Comparison of ENCODE assay signal across 9 mouse cellular contexts in genomic region chr15:83779387-83779786, GRCm38 (mm10). TPM values are rescaled to one million over a fixed set of nuclear protein-coding genes. Genes with fewer than 3 reads are reported as not detected.
DNase-seq lines count a peak whose midpoint lies in the region; ATAC-seq and TF ChIP-seq lines count a peak whose summit lies in the region.
"Had no signal": no experiment of that assay in that cellular context is flagged by ENCODE, and none has a peak within 500 bp of the region (broad histone marks: within the 10 kb centered on the region; RNA-seq: fewer than 3 reads in every experiment).

Gene Mpped1, plus strand, starts transcription at chr15:83779467.

- H3K9me3 ChIP-seq in kidney, embryonic 16.5 days (ENCODE audit: low read length): no peaks in the 10 kb centered on the region
- H3K9me3 ChIP-seq in embryonic facial prominence, embryonic 14.5 days (ENCODE audit: control insufficient read depth, low read length): no peaks in the 10 kb centered on the region
- no peaks in the 10 kb centered on the region for H3K9me3 ChIP-seq in midbrain, embryonic 16.5 days (replicated peaks; ENCODE audit: control insufficient read depth, low read length, poor library complexity, severe bottlenecking)

- no peak for ATAC-seq in kidney, embryonic 16.5 days (ENCODE audit: low FRiP score, low TSS enrichment)
- ATAC-seq in embryonic facial prominence, embryonic 14.5 days (ENCODE audit: low read depth): peak; percentile 35; the same call in 1 of the 2 replicates
- 0 out of 2 replicates have a peak, but pooled peaks have one; percentile 34 for ATAC-seq in midbrain, embryonic 16.5 days
- ATAC-seq in granulocyte monocyte progenitor cell, adult 5-6 weeks (replicated peaks; ENCODE audit: poor library complexity, severe bottlenecking): no peak
- ATAC-seq: Patski had no signal

- H3K27ac ChIP-seq in kidney, embryonic 16.5 days (ENCODE audit: low read length): no peak within 1 kb of the TSS
- H3K27ac ChIP-seq in embryonic facial prominence, embryonic 14.5 days (replicated peaks; ENCODE audit: low read depth, low read length): no peak within 1 kb of the TSS
- no peak within 1 kb of the TSS for H3K27ac ChIP-seq in midbrain, embryonic 16.5 days (ENCODE audit: low read length)
- H3K27ac ChIP-seq in kidney, adult 2 months (ENCODE audit: insufficient read depth, low read depth, low read length): no peak within 1 kb of the TSS

- H3K9ac ChIP-seq in kidney, embryonic 16.5 days (replicated peaks; ENCODE audit: low read length): peak within 1 kb of the TSS; percentile 58
- peak within 1 kb of the TSS; percentile 74 for H3K9ac ChIP-seq in embryonic facial prominence, embryonic 14.5 days (ENCODE audit: low read depth, low read length)
- H3K9ac ChIP-seq in midbrain, embryonic 16.5 days (ENCODE audit: low read depth, low read length): peak within 1 kb of the TSS; percentile 81

- no peak for TF ChIP-seq POLR2A in kidney, adult 2 months (IDR thresholded peaks at IDR 0.05; ENCODE audit: low read depth, low read length)

- H3K27me3 ChIP-seq in kidney, embryonic 16.5 days (ENCODE audit: insufficient read depth, low read length): peaks cover 61% of the 10 kb centered on the region
- peaks cover 37% of the 10 kb centered on the region for H3K27me3 ChIP-seq in embryonic facial prominence, embryonic 14.5 days (replicated peaks; ENCODE audit: control insufficient read depth, insufficient read depth, low read length)
- 0 out of 2 replicates have a peak, but pooled peaks cover 5% of the 10 kb centered on the region for H3K27me3 ChIP-seq in midbrain, embryonic 16.5 days (ENCODE audit: control insufficient read depth, insufficient read depth, low read depth, low read length)
- no peaks in the 10 kb centered on the region for H3K27me3 ChIP-seq in kidney, adult 2 months (replicated peaks; ENCODE audit: control insufficient read depth, insufficient read depth, low read length)

- H3K4me1 ChIP-seq in kidney, embryonic 16.5 days (ENCODE audit: insufficient read depth, low read length): peaks cover 5% of the 10 kb centered on the region; the same call in 1 of the 2 replicates
- no peaks in the 10 kb centered on the region for H3K4me1 ChIP-seq in embryonic facial prominence, embryonic 14.5 days (ENCODE audit: control insufficient read depth, insufficient read depth, low read length)
- peaks cover 8% of the 10 kb centered on the region; the same call in 1 of the 2 replicates for H3K4me1 ChIP-seq in midbrain, embryonic 16.5 days (ENCODE audit: control insufficient read depth, insufficient read depth, low read length)
- no peaks in the 10 kb centered on the region for H3K4me1 ChIP-seq in kidney, adult 2 months (ENCODE audit: control insufficient read depth, insufficient read depth, low read length)

- H3K4me2 ChIP-seq in kidney, embryonic 16.5 days (replicated peaks; ENCODE audit: low read depth, low read length): peak within 1 kb of the TSS; percentile 95
- peak within 1 kb of the TSS; percentile 94 for H3K4me2 ChIP-seq in embryonic facial prominence, embryonic 14.5 days (ENCODE audit: low read depth, low read length)
- peak within 1 kb of the TSS; percentile 93 for H3K4me2 ChIP-seq in midbrain, embryonic 16.5 days (ENCODE audit: low read length)

- no peak for TF ChIP-seq CTCF in kidney, adult 2 months (conservative IDR thresholded peaks at IDR 0.05; ENCODE audit: insufficient read depth, insufficient read length, low read depth, low read length)

- H3K36me3 ChIP-seq in kidney, embryonic 16.5 days (ENCODE audit: insufficient read depth, low read length): no peaks in the 10 kb centered on the region
- no peaks in the 10 kb centered on the region for H3K36me3 ChIP-seq in embryonic facial prominence, embryonic 14.5 days (ENCODE audit: control insufficient read depth, insufficient read depth, low read length)
- H3K36me3 ChIP-seq in midbrain, embryonic 16.5 days (ENCODE audit: control insufficient read depth, insufficient read depth, low read length): no peaks in the 10 kb centered on the region
- no peaks in the 10 kb centered on the region for H3K36me3 ChIP-seq in kidney, adult 2 months (ENCODE audit: control insufficient read depth, insufficient read depth, low read length)

- peak within 1 kb of the TSS; percentile 55 for H3K4me3 ChIP-seq in kidney, embryonic 16.5 days (ENCODE audit: low read length)
- peak within 1 kb of the TSS; percentile 63 for H3K4me3 ChIP-seq in embryonic facial prominence, embryonic 14.5 days (ENCODE audit: low read depth, low read length)
- H3K4me3 ChIP-seq in midbrain, embryonic 16.5 days (ENCODE audit: low read depth, low read length): peak within 1 kb of the TSS; percentile 69
- H3K4me3 ChIP-seq in kidney, adult 2 months (ENCODE audit: insufficient read depth, low read depth, low read length): no peak within 1 kb of the TSS

- WGBS in kidney, embryonic 16.5 days: 5% methylated on average over 21 of the region's 37 CpGs
- 4% methylated on average over 15 of the region's 37 CpGs for WGBS in embryonic facial prominence, embryonic 14.5 days
- 3% methylated on average over 26 of the region's 37 CpGs for WGBS in midbrain, embryonic 16.5 days
- WGBS in kidney, adult 2 months: 5% methylated on average over 34 of the region's 37 CpGs

- DNase-seq in kidney, postnatal 10 days: no peak
- DNase-seq in embryonic facial prominence, embryonic 14.5 days (ENCODE audit: low spot score): no peak
- no peak for DNase-seq in layer of hippocampus, postnatal 10 days (ENCODE audit: low spot score in 2 of 2)
- no peak for DNase-seq in cerebellum, adult 8-10 months
- DNase-seq in kidney, adult 2 months: no peak

RNA-seq across cellular contexts. Expression of gene Mpped1, which starts in this region (rescaled TPM):
- polyA plus RNA-seq in kidney, embryonic 16.5 days (2015; fragmentation: Nextera tagmentation; extraction: Ambion mirVana): 0.39 and 0.42 TPM in 2 replicates
- 5.2 and 6.9 TPM in 2 replicates for polyA plus RNA-seq in embryonic facial prominence, embryonic 14.5 days (2014; fragmentation: Nextera tagmentation; extraction: Ambion mirVana)
- 100 to 1,000 TPM; 174 to 177 TPM for total RNA-seq in layer of hippocampus, postnatal 10 days (2021)
- 19.8 and 27.8 TPM in 2 replicates for polyA plus RNA-seq in midbrain, embryonic 16.5 days (2015; fragmentation: Nextera tagmentation; extraction: Ambion mirVana)
- not detected in 2 replicates for polyA plus RNA-seq in kidney, adult 2 months (2012; rRNA removed)
- total RNA-seq in granulocyte monocyte progenitor cell, adult 5-6 weeks (2014; fragmentation: Nextera tagmentation): not detected in 2 replicates
- total RNA-seq in granulocyte monocyte progenitor cell, adult 5-6 weeks (2017): not detected in 2 replicates
- polyA plus RNA-seq: Patski had no signal

Comparison
In these comparisons a context has a peak if more than half of its experiments do, and no peak if none do; other contexts are left out.
1. RNA of gene Mpped1 (total RNA-seq): 174 to 177 TPM in layer of hippocampus, postnatal 10 days; not detected in granulocyte monocyte progenitor cell, adult 5-6 weeks; every median in the first group is over 100 times any median in the second.
2. ATAC-seq: peak in embryonic facial prominence, embryonic 14.5 days (single experiment) and midbrain, embryonic 16.5 days (single experiment); none in kidney, embryonic 16.5 days (single experiment) and granulocyte monocyte progenitor cell, adult 5-6 weeks (single experiment).
3. Peak in every context shown above with its lines, with median percentiles within 50 percentile points of each other: H3K4me2 ChIP-seq and H3K9ac ChIP-seq.